Mouse (Mus musculus) ES-Bruce4 (cell line): ENCODE results near the gene Psip1.

Experiments used
- CTCF ChIP-seq: IDR thresholded peaks from one replicate; pipeline ENCODE4 v1.8.1; 2011; ENCODE audit warnings: low read depth, low read length
- EP300 ChIP-seq: IDR thresholded peaks from 2 replicates; pipeline ENCODE4 v1.6.1; 2011; ENCODE audit warnings: low read depth, low read length; ENCODE audit not compliant: insufficient read depth
- POLR2A ChIP-seq: IDR thresholded peaks from one replicate; pipeline ENCODE4 v1.8.1; 2011; ENCODE audit warnings: low read length; ENCODE audit not compliant: insufficient read depth

GRCm38 (mm10) chr4:83428845-83429244 lies 57.4 kb downstream of the Psip1 start:
- no peak for TF ChIP-seq POLR2A
- TF ChIP-seq CTCF, result peak; percentile 33
- TF ChIP-seq EP300, result no peak
